Mouse (Mus musculus) liver, embryonic 13.5 days (tissue): Measurements from ENCODE around the gene Gsk3a. TPM values are rescaled to one million over a fixed set of nuclear protein-coding genes. Genes with fewer than 3 reads are reported as not detected.
"Not testable (repeated sequence)": the region's sequence is repeated elsewhere in the genome, so short reads cannot be mapped to it uniquely, and the experiment has no call there.

Source experiments
- ATAC-seq: fragments of 200-750 bp; cut with Nextera tagmentation; 2 replicates; pipeline ENCODE4 v1.8.0; 2017; ENCODE audit warnings: low read depth, mild to moderate bottlenecking, moderate number of reproducible peaks, moderate library complexity
- DNase-seq: peaks from one replicate; pipeline ENCODE4 v3.0.0; 2022
- H3K27ac ChIP-seq: fragments of 300-500 bp; sonication (generic); 2 replicates; pipeline ENCODE4 v1.5.1; 2015; ENCODE audit warnings: moderate library complexity, mild to moderate bottlenecking, inconsistent platforms
- H3K27me3 ChIP-seq: fragments of 300-500 bp; sonication (generic); 2 replicates; pipeline ENCODE4 v1.6.1; 2015; ENCODE audit warnings: mild to moderate bottlenecking, inconsistent platforms
- H3K36me3 ChIP-seq: fragments of 300-500 bp; sonication (generic); 2 replicates; pipeline ENCODE4 v1.6.1; 2015; ENCODE audit warnings: mild to moderate bottlenecking, inconsistent platforms
- H3K4me1 ChIP-seq: fragments of 300-500 bp; sonication (generic); replicated peaks from 2 replicates; pipeline ENCODE4 v1.6.1; 2015; ENCODE audit warnings: inconsistent platforms
- H3K4me2 ChIP-seq: fragments of 300-500 bp; sonication (generic); 2 replicates; pipeline ENCODE4 v1.6.1; 2015; ENCODE audit warnings: inconsistent platforms, mild to moderate bottlenecking, moderate library complexity
- H3K4me3 ChIP-seq: fragments of 300-500 bp; sonication (generic); replicated peaks from 2 replicates; pipeline ENCODE4 v1.5.1; 2015; ENCODE audit warnings: mild to moderate bottlenecking, inconsistent platforms
- H3K9ac ChIP-seq: fragments of 300-500 bp; sonication (generic); 2 replicates; pipeline ENCODE4 v1.6.1; 2015; ENCODE audit warnings: mild to moderate bottlenecking, inconsistent platforms
- H3K9me3 ChIP-seq: fragments of 300-500 bp; sonication (generic); replicated peaks from 2 replicates; pipeline ENCODE4 v1.6.1; 2016; ENCODE audit warnings: inconsistent platforms
- WGBS: fragments of 180-500 bp; shearing (Covaris S2); methylation state at CpG from one replicate; pipeline ENCODE4 v1.1.7; 2015; ENCODE audit not compliant: insufficient replicate concordance; 5-methylcytosine and 5-hydroxymethylcytosine counted together
- polyA plus RNA-seq: library from polyadenylated mRNA; unstranded; fragments of >200 nt; fragmentation: Nextera tagmentation; extraction: Ambion mirVana; gene quantifications from 2 replicates; pipeline ENCODE4 v1.2.1, GENCODE M21; 2015

Gene Gsk3a
- polyA plus RNA-seq, 1 experiment from 2014 or later, result 6.3 TPM

GRCm38 (mm10) chr7:25271651-25272444 is 34.2 kb upstream of the Gsk3a start:
- Histone ChIP-seq H3K4me3 (no peak overlapping the region), H3K9ac (no peak overlapping the region), H3K4me2 (no peak overlapping the region), H3K9me3 (no peaks in the 10 kb centered on the region), H3K27ac (peak overlapping the region; percentile 96), H3K36me3 (peaks cover 33% of the 10 kb centered on the region), H3K4me1 (peaks cover 85% of the 10 kb centered on the region), H3K27me3 (no peaks in the 10 kb centered on the region)
- DNase-seq, result no peak
- 91% methylated on average over 30 of the region's 30 CpGs for WGBS
- no peak for ATAC-seq

GRCm38 (mm10) chr7:25270652-25271633 is 33.3 kb upstream of the Gsk3a start:
- Histone ChIP-seq H3K4me3 (no peak overlapping the region), H3K9me3 (no peaks in the 10 kb centered on the region), H3K9ac (peak overlapping the region; percentile 94; the same call in 1 of the 2 replicates), H3K27ac (peak overlapping the region; percentile 96), H3K4me1 (peaks cover 85% of the 10 kb centered on the region), H3K36me3 (peaks cover 33% of the 10 kb centered on the region), H3K27me3 (no peaks in the 10 kb centered on the region), H3K4me2 (no peak overlapping the region)
- DNase-seq (no peak), ATAC-seq (no peak)
- 87% methylated on average over 35 of the region's 35 CpGs for WGBS

- peak overlapping the region; percentile 94 for H3K9ac ChIP-seq
- peak overlapping the region; percentile 94 for H3K4me2 ChIP-seq
- 70% methylated on average over 8 of the region's 8 CpGs for WGBS
- no peak for DNase-seq
- H3K9me3 ChIP-seq, result no peaks in the 10 kb centered on the region
- H3K27me3 ChIP-seq, result no peaks in the 10 kb centered on the region
- peak overlapping the region; percentile 74 for H3K4me3 ChIP-seq
- H3K27ac ChIP-seq, result peak overlapping the region; percentile 96
- H3K4me1 ChIP-seq, result peaks cover 82% of the 10 kb centered on the region
- no peak for ATAC-seq
- H3K36me3 ChIP-seq, result peaks cover 30% of the 10 kb centered on the region
Observed at GRCm38 (mm10) chr7:25269545-25270271, 32.1 kb upstream of the Gsk3a start.

- Histone ChIP-seq H3K27me3 (no peaks in the 10 kb centered on the region), H3K9ac (peak overlapping the region; percentile 94), H3K4me2 (peak overlapping the region; percentile 94), H3K27ac (peak overlapping the region; percentile 96), H3K4me3 (peak overlapping the region; percentile 74), H3K4me1 (peaks cover 82% of the 10 kb centered on the region), H3K9me3 (no peaks in the 10 kb centered on the region), H3K36me3 (peaks cover 30% of the 10 kb centered on the region)
- ATAC-seq, result no peak
- no peak for DNase-seq
- 35% methylated on average over 4 of the region's 4 CpGs for WGBS
Observed at GRCm38 (mm10) chr7:25269029-25269428, 31.4 kb upstream of the Gsk3a start.

GRCm38 (mm10) chr7:25268588-25268987 is 30.9 kb upstream of the Gsk3a start:
- 2% methylated on average over 7 of the region's 7 CpGs for WGBS
- Histone ChIP-seq H3K9ac (peak overlapping the region; percentile 94), H3K9me3 (no peaks in the 10 kb centered on the region), H3K36me3 (peaks cover 30% of the 10 kb centered on the region), H3K4me2 (peak overlapping the region; percentile 94), H3K4me3 (peak overlapping the region; percentile 74), H3K27ac (peak overlapping the region; percentile 96), H3K27me3 (no peaks in the 10 kb centered on the region), H3K4me1 (peaks cover 82% of the 10 kb centered on the region)
- no peak for DNase-seq
- no peak for ATAC-seq

- Histone ChIP-seq H3K9me3 (no peaks in the 10 kb centered on the region), H3K27ac (peak overlapping the region; percentile 96), H3K27me3 (no peaks in the 10 kb centered on the region), H3K36me3 (peaks cover 24% of the 10 kb centered on the region), H3K4me1 (peaks cover 75% of the 10 kb centered on the region), H3K4me3 (peak overlapping the region; percentile 74), H3K9ac (peak overlapping the region; percentile 94), H3K4me2 (peak overlapping the region; percentile 94)
- DNase-seq, result peak; percentile 99
- ATAC-seq, result peak; percentile 89
- WGBS, result under 1% methylated on average over 33 of the region's 33 CpGs
Observed at GRCm38 (mm10) chr7:25267751-25268463, 30.3 kb upstream of the Gsk3a start.

GRCm38 (mm10) chr7:25267301-25267750 is 29.7 kb upstream of the Gsk3a start, which contains the start of gene Cic:
Gene Cic, plus strand, starts transcription at chr7:25267704.
- peak within 1 kb of the TSS; percentile 96 for H3K27ac ChIP-seq
- DNase-seq (peak; percentile 99), ATAC-seq (peak; percentile 76)
- peak within 1 kb of the TSS; percentile 74 for H3K4me3 ChIP-seq
- H3K9me3 ChIP-seq, result no peaks in the 10 kb centered on the region
- no peaks in the 10 kb centered on the region for H3K27me3 ChIP-seq
- peak within 1 kb of the TSS; percentile 94 for H3K4me2 ChIP-seq
- peaks cover 70% of the 10 kb centered on the region for H3K4me1 ChIP-seq
- H3K36me3 ChIP-seq, result peaks cover 18% of the 10 kb centered on the region
- H3K9ac ChIP-seq, result peak within 1 kb of the TSS; percentile 94
- under 1% methylated on average over 29 of the region's 29 CpGs for WGBS

- Histone ChIP-seq H3K27ac (peak overlapping the region; percentile 90; the same call in 1 of the 2 replicates), H3K9ac (peak overlapping the region; percentile 82), H3K27me3 (no peaks in the 10 kb centered on the region), H3K36me3 (peaks cover 9% of the 10 kb centered on the region), H3K9me3 (no peaks in the 10 kb centered on the region), H3K4me3 (peak overlapping the region; percentile 74; the same call in 1 of the 2 replicates), H3K4me1 (peaks cover 60% of the 10 kb centered on the region), H3K4me2 (peak overlapping the region; percentile 81)
- 67% methylated on average over 8 of the region's 8 CpGs for WGBS
- ATAC-seq (no peak), DNase-seq (no peak)
Observed at GRCm38 (mm10) chr7:25266180-25266962, 28.7 kb upstream of the Gsk3a start.

GRCm38 (mm10) chr7:25265743-25266142 is 28.1 kb upstream of the Gsk3a start:
- H3K4me2 ChIP-seq, ATAC-seq, H3K9ac ChIP-seq, H3K4me3 ChIP-seq, DNase-seq, H3K9me3 ChIP-seq, H3K27me3 ChIP-seq, H3K36me3 ChIP-seq, H3K27ac ChIP-seq: not testable (repeated sequence)
- 45% methylated on average over 5 of the region's 5 CpGs for WGBS
- peaks cover 54% of the 10 kb centered on the region for H3K4me1 ChIP-seq
